Mouse (Mus musculus): ENCODE data around the gene Rslcan18.
"Not testable (repeated sequence)": the region's sequence is repeated elsewhere in the genome, so short reads cannot be mapped to it uniquely, and the experiment has no call there.

Rslcan18 gene

GRCm38 (mm10) chr13:67116163-67116562 is at the start of gene Rslcan18:
Gene Rslcan18 (minus strand): TSS chr13:67116263.
- not testable (repeated sequence) for DNase-seq

- DNase-seq, result peak; percentile 79 to 86
Measured at GRCm38 (mm10) chr13:67128038-67128721, 12.1 kb upstream of the Rslcan18 start.

- DNase-seq, result not testable (repeated sequence)
Measured at GRCm38 (mm10) chr13:67127507-67127906, 11.4 kb upstream of the Rslcan18 start.

DNA sequence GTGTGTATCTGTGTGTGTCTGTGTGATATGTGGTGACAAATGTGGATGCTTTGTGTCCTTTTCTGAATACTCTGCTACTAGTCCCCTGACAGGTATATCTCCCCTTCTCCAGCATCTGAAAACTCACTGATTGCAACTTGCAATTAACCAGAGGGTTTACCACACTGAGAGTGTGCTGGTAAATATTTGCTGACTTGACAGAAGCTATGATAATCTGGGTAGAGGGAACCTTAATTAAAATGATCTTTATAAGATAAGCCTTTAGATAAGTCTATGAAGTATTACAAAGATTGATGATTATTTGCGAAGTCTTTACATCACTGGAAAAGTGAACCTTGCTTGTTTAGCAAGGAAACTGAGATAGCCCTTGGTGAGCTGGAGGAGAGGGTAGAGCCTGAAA is 8.4 kb upstream of the Rslcan18 start:
- no peak for DNase-seq

GRCm38 (mm10) chr13:67121360-67121759 is 5.3 kb upstream of the Rslcan18 start, which contains the start of gene Zfp759:
Gene Zfp759 (plus strand): TSS chr13:67121660.
- not testable (repeated sequence) for DNase-seq

- no peak for DNase-seq
Measured at GRCm38 (mm10) chr13:67113287-67113686, 2.8 kb downstream of the Rslcan18 start.

DNA sequence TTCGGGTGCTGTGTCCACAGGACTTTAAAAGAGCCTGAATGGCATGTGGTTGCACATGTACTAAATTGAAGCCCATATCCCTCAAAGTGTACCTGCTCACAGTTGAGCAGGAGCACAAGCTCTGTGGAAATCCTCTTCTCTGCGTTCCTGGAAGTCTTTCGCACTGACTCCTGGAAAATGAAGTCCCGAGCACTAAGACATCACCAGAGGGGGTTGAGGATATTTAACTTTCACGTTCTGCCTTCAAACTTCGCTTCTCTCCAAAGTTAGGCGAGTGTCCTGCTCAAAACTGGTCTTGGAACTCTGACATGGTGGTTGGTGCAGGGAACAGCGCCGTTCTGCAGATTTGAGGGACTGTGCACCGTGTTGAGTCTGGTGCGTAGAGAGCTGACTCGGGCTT is 4.0 kb downstream of the Rslcan18 start:
- DNase-seq, result peak in 1 of 2 experiments; percentile 8

- DNase-seq, result peak in 1 of 2 experiments; percentile 50
Measured at GRCm38 (mm10) chr13:67108821-67109206, 7.2 kb downstream of the Rslcan18 start.

DNA sequence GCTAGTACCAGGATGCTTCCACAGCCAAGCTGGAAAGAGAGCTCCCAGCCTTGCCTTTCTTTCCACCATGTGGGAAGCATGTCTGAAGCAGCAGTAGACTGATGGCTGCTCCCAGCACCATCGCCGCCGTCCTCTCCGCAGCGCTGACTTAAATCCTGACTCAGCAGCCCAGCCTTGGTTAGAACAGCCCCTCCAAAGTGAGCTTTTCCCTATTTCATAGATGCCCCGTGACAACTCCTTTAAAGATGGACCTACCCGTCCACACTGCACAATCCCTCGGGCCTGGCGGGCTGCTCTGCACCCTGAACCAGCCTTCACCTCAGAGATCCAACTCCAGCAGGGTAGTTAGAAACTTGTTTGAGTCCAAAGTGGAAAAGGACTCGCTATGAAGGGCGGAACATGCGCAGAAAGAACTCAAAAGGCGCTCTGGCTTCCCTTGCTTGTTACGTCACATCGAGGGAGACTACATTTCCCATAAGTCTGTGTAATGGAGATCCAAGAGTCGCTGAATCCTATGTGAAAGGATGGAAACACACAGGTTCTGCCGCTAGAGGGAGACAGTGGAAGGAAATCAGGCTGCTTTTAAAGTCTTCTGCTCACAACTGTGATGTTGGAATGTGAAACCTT is 7.8 kb downstream of the Rslcan18 start, which contains the start of gene Gm28557:
Gm28557 (minus strand) TSS at position 411 of the 627 bp plus-strand sequence.
- DNase-seq, result peak; percentile 85 to 91

GRCm38 (mm10) chr13:67107681-67108080 is 8.4 kb downstream of the Rslcan18 start:
- DNase-seq, result no peak

- no peak for DNase-seq
Measured at GRCm38 (mm10) chr13:67097876-67098275, 18.2 kb downstream of the Rslcan18 start, which contains the start of gene Zfp708. Gene Zfp708 (minus strand): TSS chr13:67097976.

- no peak for DNase-seq
Measured at GRCm38 (mm10) chr13:67090154-67090553, 25.9 kb downstream of the Rslcan18 start.

- no peak for DNase-seq
Measured at GRCm38 (mm10) chr13:67081946-67082345, 34.1 kb downstream of the Rslcan18 start.

DNA sequence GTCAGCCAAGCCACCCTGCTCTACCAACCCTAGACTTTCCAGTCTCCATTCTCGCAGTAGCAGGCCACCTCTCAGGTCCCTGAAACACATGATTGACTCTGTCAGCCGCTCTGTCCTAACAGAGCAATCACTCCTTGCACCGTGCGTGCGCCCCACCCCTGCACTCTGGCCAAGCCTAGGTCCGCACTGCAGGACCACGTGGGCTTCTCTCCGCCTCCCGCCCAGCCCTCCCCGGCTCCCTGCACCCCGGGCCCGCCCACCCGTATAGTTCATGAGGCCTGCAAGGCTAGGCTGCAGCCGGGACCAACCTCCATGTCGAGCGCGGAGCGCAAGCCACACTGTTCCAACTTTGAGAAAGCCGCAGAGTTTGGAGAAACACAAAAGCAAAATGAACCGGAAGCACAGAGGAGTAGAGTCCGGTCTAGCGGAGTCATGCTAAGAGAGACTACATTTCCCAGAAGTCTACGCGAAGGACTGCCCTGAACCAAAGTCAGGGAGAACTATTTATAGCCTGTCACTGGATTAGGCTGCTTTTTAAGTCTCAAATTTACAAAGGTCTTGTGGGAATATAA is 34.8 kb downstream of the Rslcan18 start:
- DNase-seq, result peak; percentile 80 to 84

- no peak for DNase-seq
Measured at GRCm38 (mm10) chr13:67077244-67077643, 38.8 kb downstream of the Rslcan18 start.

DNA sequence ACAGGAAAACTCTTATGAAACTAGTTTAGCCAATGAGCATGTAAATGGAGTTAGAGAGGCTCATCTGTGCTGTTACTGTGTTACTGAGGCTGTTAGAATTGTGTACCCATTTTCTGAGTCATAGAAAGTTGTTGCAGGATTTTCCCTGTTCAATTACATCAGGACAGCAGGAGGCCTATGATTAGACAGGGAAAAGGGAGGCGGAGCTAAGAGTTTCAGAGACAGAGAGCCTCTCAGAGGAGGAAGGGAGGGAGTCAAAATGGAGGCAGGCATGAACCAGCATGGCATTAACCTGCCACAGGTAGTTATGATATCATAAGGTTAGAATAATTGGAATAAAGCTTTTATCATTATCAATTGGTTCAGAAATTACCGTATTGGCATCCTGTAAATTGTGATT is 43.3 kb downstream of the Rslcan18 start:
- DNase-seq, result no peak

- no peak for DNase-seq
Measured at GRCm38 (mm10) chr13:67065386-67065785, 50.7 kb downstream of the Rslcan18 start.

DNA sequence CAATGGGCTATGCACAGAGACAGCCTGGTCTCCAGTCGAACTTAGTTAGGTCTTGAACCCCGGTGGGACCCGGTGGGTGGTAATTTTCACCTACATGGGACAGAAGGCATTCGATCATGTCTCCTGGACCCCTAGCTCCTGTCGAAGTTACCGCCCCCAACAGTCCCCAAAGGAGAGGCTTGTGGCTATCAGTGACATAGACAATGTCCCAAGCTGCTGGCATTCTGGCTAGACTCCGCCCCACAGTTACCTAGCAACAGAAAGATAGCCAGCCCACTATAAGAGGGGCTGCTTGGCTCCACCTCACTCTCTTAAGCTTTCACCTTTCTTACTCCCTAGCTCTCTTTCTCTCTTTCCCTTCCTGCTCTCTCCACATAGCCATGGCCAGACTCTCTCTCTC is 53.6 kb downstream of the Rslcan18 start:
- no peak for DNase-seq

GRCm38 (mm10) chr13:67060786-67061358 is 55.2 kb downstream of the Rslcan18 start, which contains the start of gene Zfp712:
Gene Zfp712 (minus strand): TSS chr13:67061170.
- peak; percentile 92 for DNase-seq

DNA sequence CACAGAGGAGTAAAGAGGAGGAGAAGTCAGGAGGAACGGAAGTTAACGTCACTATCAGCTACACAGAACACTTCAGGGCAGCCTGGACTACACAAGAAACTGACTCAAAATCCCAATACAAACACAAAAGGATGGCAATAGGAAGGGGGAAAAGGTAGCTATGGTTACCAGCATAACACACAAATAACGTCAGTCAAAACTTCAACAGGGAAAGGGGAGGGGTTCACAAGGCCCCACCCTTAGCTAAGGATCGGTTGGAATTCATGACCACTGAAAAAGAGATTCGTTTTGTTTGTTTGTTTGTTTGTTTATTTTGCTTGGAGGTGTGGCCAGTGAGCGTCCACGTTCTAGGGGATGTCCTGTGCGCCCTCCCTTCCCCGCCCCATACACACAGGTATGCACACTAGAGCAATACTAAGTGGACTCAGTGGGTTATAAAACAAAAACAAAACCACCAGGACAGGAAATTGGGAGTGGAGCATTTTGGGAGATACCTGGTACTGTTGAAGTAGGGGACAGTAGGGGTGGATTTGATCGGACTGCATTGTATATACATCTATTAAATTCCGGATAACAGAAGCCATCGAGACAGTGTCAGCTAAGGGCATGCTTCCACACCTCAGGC is 55.8 kb downstream of the Rslcan18 start:
- no peak for DNase-seq
